Mouse (Mus musculus): Measurements from ENCODE around the gene Fam57a. TPM values are rescaled to one million over a fixed set of nuclear protein-coding genes. Genes with fewer than 3 reads are reported as not detected.
A peak's percentile ranks its signal among the peaks of the same experiment; 100 is the strongest.

Fam57a gene
- total and polyA plus RNA-seq, 2 experiments from 2014 or later = 17.4 to 25.1 TPM

- no peak for ATAC-seq
Observed at GRCm38 (mm10) chr11:76146187-76147010, 33.1 kb upstream of the Fam57a start.

GRCm38 (mm10) chr11:76148055-76149008 is 31.1 kb upstream of the Fam57a start:
- Histone ChIP-seq H3K4me1 (ENCODE audit: insufficient read depth) (peaks cover 13% of the 10 kb centered on the region), H3K27ac (ENCODE audit: low read depth, low read length) (peak overlapping the region; percentile 50; the same call in 1 of the 2 replicates), H3K9me3 (ENCODE audit: low read length) (no peaks in the 10 kb centered on the region), H3K27me3 (ENCODE audit: insufficient read depth, low read length) (no peaks in the 10 kb centered on the region), H3K4me3 (ENCODE audit: low read depth, low read length) (no peak overlapping the region), H3K4me2 (ENCODE audit: low read depth) (no peak overlapping the region), H3K9ac (no peak overlapping the region), H3K36me3 (ENCODE audit: insufficient read depth) (peaks cover 7% of the 10 kb centered on the region; the same call in 1 of the 2 replicates)
- no peak for TF ChIP-seq CTCF (IDR thresholded peaks at IDR 0.05; ENCODE audit: low read depth)
- DNase-seq = peak; percentile 41
- 38% methylated on average over 8 of the region's 8 CpGs for WGBS
- peak; percentile 78 for ATAC-seq

More at GRCm38 (mm10) chr11:76146187-76147010, 33.1 kb upstream of the Fam57a start:
- Histone ChIP-seq H3K27ac (ENCODE audit: low read depth, low read length) (no peak overlapping the region), H3K4me3 (ENCODE audit: low read depth, low read length) (no peak overlapping the region), H3K9me3 (ENCODE audit: low read length) (no peaks in the 10 kb centered on the region), H3K36me3 (ENCODE audit: insufficient read depth) (peaks cover 3% of the 10 kb centered on the region; the same call in 1 of the 2 replicates), H3K4me2 (ENCODE audit: low read depth) (no peak overlapping the region), H3K9ac (no peak overlapping the region), H3K4me1 (ENCODE audit: insufficient read depth) (peaks cover 13% of the 10 kb centered on the region), H3K27me3 (ENCODE audit: insufficient read depth, low read length) (no peaks in the 10 kb centered on the region)
- WGBS = 86% methylated on average over 8 of the region's 8 CpGs
- DNase-seq = no peak
- TF ChIP-seq CTCF (IDR thresholded peaks at IDR 0.05; ENCODE audit: low read depth) = no peak

- no peaks in the 10 kb centered on the region for H3K27me3 ChIP-seq (ENCODE audit: insufficient read depth, low read length)
- H3K9me3 ChIP-seq (ENCODE audit: low read length) = no peaks in the 10 kb centered on the region
- no peak for ATAC-seq
- H3K27ac ChIP-seq (ENCODE audit: low read depth, low read length) = no peak overlapping the region
- no peak for DNase-seq
- H3K4me2 ChIP-seq (ENCODE audit: low read depth) = no peak overlapping the region
- TF ChIP-seq CTCF (IDR thresholded peaks at IDR 0.05; ENCODE audit: low read depth) = no peak
- peaks cover 13% of the 10 kb centered on the region for H3K4me1 ChIP-seq (ENCODE audit: insufficient read depth)
- H3K9ac ChIP-seq = no peak overlapping the region
- 46% methylated on average over 4 of the region's 4 CpGs for WGBS
- H3K4me3 ChIP-seq (ENCODE audit: low read depth, low read length) = no peak overlapping the region
- peaks cover 25% of the 10 kb centered on the region for H3K36me3 ChIP-seq (ENCODE audit: insufficient read depth)
Observed at GRCm38 (mm10) chr11:76150980-76151379, 28.5 kb upstream of the Fam57a start.

GRCm38 (mm10) chr11:76153236-76153951 is 26.1 kb upstream of the Fam57a start:
- Histone ChIP-seq H3K27ac (ENCODE audit: low read depth, low read length) (no peak overlapping the region), H3K27me3 (ENCODE audit: insufficient read depth, low read length) (no peaks in the 10 kb centered on the region), H3K4me3 (ENCODE audit: low read depth, low read length) (no peak overlapping the region), H3K9ac (no peak overlapping the region), H3K9me3 (ENCODE audit: low read length) (no peaks in the 10 kb centered on the region), H3K36me3 (ENCODE audit: insufficient read depth) (peaks cover 25% of the 10 kb centered on the region), H3K4me2 (ENCODE audit: low read depth) (no peak overlapping the region), H3K4me1 (ENCODE audit: insufficient read depth) (peaks cover 4% of the 10 kb centered on the region; the same call in 1 of the 2 replicates)
- 92% methylated on average over 5 of the region's 5 CpGs for WGBS
- ATAC-seq (no peak), DNase-seq (no peak)
- TF ChIP-seq CTCF (IDR thresholded peaks at IDR 0.05; ENCODE audit: low read depth) = no peak

- DNase-seq (no peak), ATAC-seq (no peak)
- WGBS = 94% methylated on average over 2 of the region's 2 CpGs
- Histone ChIP-seq H3K4me1 (ENCODE audit: insufficient read depth) (no peaks in the 10 kb centered on the region), H3K27me3 (ENCODE audit: insufficient read depth, low read length) (no peaks in the 10 kb centered on the region), H3K27ac (ENCODE audit: low read depth, low read length) (no peak overlapping the region), H3K9ac (no peak overlapping the region), H3K36me3 (ENCODE audit: insufficient read depth) (peaks cover 25% of the 10 kb centered on the region), H3K9me3 (ENCODE audit: low read length) (no peaks in the 10 kb centered on the region), H3K4me2 (ENCODE audit: low read depth) (no peak overlapping the region), H3K4me3 (ENCODE audit: low read depth, low read length) (no peak overlapping the region)
- no peak for TF ChIP-seq CTCF (IDR thresholded peaks at IDR 0.05; ENCODE audit: low read depth)
Observed at GRCm38 (mm10) chr11:76154200-76154599, 25.3 kb upstream of the Fam57a start.

GRCm38 (mm10) chr11:76154861-76155260 is 24.6 kb upstream of the Fam57a start:
- H3K9me3 ChIP-seq (ENCODE audit: low read length) = no peaks in the 10 kb centered on the region
- WGBS = 90% methylated on average over 2 of the region's 2 CpGs
- no peak overlapping the region for H3K27ac ChIP-seq (ENCODE audit: low read depth, low read length)
- no peak overlapping the region for H3K4me3 ChIP-seq (ENCODE audit: low read depth, low read length)
- TF ChIP-seq CTCF (IDR thresholded peaks at IDR 0.05; ENCODE audit: low read depth) = no peak
- no peak for ATAC-seq
- H3K4me1 ChIP-seq (ENCODE audit: insufficient read depth) = no peaks in the 10 kb centered on the region
- no peak overlapping the region for H3K4me2 ChIP-seq (ENCODE audit: low read depth)
- DNase-seq = no peak
- H3K9ac ChIP-seq = no peak overlapping the region
- no peaks in the 10 kb centered on the region for H3K27me3 ChIP-seq (ENCODE audit: insufficient read depth, low read length)
- peaks cover 25% of the 10 kb centered on the region for H3K36me3 ChIP-seq (ENCODE audit: insufficient read depth)
